In genomic region chr9:50462494-50463204, GRCm38 (mm10) we compare ENCODE assay signal across 8 mouse cellular contexts. TPM values are rescaled to one million over a fixed set of nuclear protein-coding genes. Genes with fewer than 3 reads are reported as not detected.
DNase-seq lines count a peak whose midpoint lies in the region; ATAC-seq lines count a peak whose summit lies in the region.

No protein-coding gene starts in this region.

- DNase-seq in T-cell, adult 2 months (ENCODE audit: low spot score): peak; percentile 75
- peak; percentile 54 for DNase-seq in cerebellum, adult 8-10 months
- peak; percentile 53 to 69 for DNase-seq in layer of hippocampus, postnatal 14 days (ENCODE audit: low spot score in 2 of 2)
- peak; percentile 92 for DNase-seq in lung, postnatal 36 days
- DNase-seq in right cerebral cortex, adult 18-20 months: peak; percentile 42
- DNase-seq in urinary bladder, postnatal 36 days (ENCODE audit: low spot score in 2 of 2): peak; percentile 69 to 74

- H3K27ac ChIP-seq in forebrain, embryonic 16.5 days (ENCODE audit: low read length): no peak overlapping the region
- no peak overlapping the region for H3K27ac ChIP-seq in hindbrain, embryonic 13.5 days

- no peaks in the 10 kb centered on the region for H3K9me3 ChIP-seq in forebrain, embryonic 16.5 days (ENCODE audit: control insufficient read depth, low read length)
- no peaks in the 10 kb centered on the region for H3K9me3 ChIP-seq in hindbrain, embryonic 13.5 days

- H3K4me1 ChIP-seq in forebrain, embryonic 16.5 days (replicated peaks; ENCODE audit: control insufficient read depth, insufficient read depth, low read length): 0 out of 2 replicates have a peak, but pooled peaks cover 3% of the 10 kb centered on the region
- no peaks in the 10 kb centered on the region for H3K4me1 ChIP-seq in hindbrain, embryonic 13.5 days (replicated peaks)

- H3K4me3 ChIP-seq in forebrain, embryonic 16.5 days (replicated peaks; ENCODE audit: low read length): no peak overlapping the region
- no peak overlapping the region for H3K4me3 ChIP-seq in hindbrain, embryonic 13.5 days

- no peak for ATAC-seq in forebrain, embryonic 16.5 days
- no peak for ATAC-seq in hindbrain, embryonic 13.5 days (ENCODE audit: low FRiP score)

- peak overlapping the region; percentile 31; the same call in 1 of the 2 replicates for H3K4me2 ChIP-seq in forebrain, embryonic 16.5 days (ENCODE audit: low read length)
- peak overlapping the region; percentile 27; the same call in 1 of the 2 replicates for H3K4me2 ChIP-seq in hindbrain, embryonic 13.5 days

- H3K27me3 ChIP-seq in forebrain, embryonic 16.5 days (replicated peaks; ENCODE audit: control insufficient read depth, insufficient read depth, low read length): no peaks in the 10 kb centered on the region
- no peaks in the 10 kb centered on the region for H3K27me3 ChIP-seq in hindbrain, embryonic 13.5 days

- no peak overlapping the region for H3K9ac ChIP-seq in forebrain, embryonic 16.5 days (replicated peaks; ENCODE audit: low read depth, low read length)
- H3K9ac ChIP-seq in hindbrain, embryonic 13.5 days: no peak overlapping the region

- no peaks in the 10 kb centered on the region for H3K36me3 ChIP-seq in forebrain, embryonic 16.5 days (ENCODE audit: control insufficient read depth, insufficient read depth)
- H3K36me3 ChIP-seq in hindbrain, embryonic 13.5 days: no peaks in the 10 kb centered on the region

- 43% methylated on average over 19 of the region's 19 CpGs for WGBS in forebrain, embryonic 16.5 days
- WGBS in hindbrain, embryonic 13.5 days: 45% methylated on average over 19 of the region's 19 CpGs

RNA-seq across cellular contexts. Expression of gene Plet1, which starts 31.7 kb away (rescaled TPM):
- polyA plus RNA-seq in forebrain, embryonic 16.5 days (2015; fragmentation: Nextera tagmentation; extraction: Ambion mirVana): 0.22 and 0.44 TPM in 2 replicates
- polyA plus RNA-seq in hindbrain, embryonic 13.5 days (2015; fragmentation: Nextera tagmentation; extraction: Ambion mirVana): 0.48 and 0.63 TPM in 2 replicates
- total RNA-seq in layer of hippocampus, postnatal 14 days (2021): under 1 TPM in 1 of 2 experiments, not detected in 1; 0.38 TPM

Comparison
In these comparisons a context has a peak if more than half of its experiments do, and no peak if none do; other contexts are left out.
1. DNase-seq: peak in every context shown above with its lines; median percentile 92 in lung, postnatal 36 days; 75 in T-cell, adult 2 months; 72 in urinary bladder, postnatal 36 days; 61 in layer of hippocampus, postnatal 14 days; 54 in cerebellum, adult 8-10 months; 42 in right cerebral cortex, adult 18-20 months.